Mouse (Mus musculus): ENCODE measurements around the gene Resf1. TPM values are rescaled to one million over a fixed set of nuclear protein-coding genes. Genes with fewer than 3 reads are reported as not detected.
"Not testable (repeated sequence)": the region's sequence is repeated elsewhere in the genome, so short reads cannot be mapped to it uniquely, and the experiment has no call there.

The Resf1 gene
- 34.8 and 41.3 TPM in 2 replicates for polyA plus RNA-seq (2015; fragmentation: Nextera tagmentation; extraction: Ambion mirVana)

GRCm38 (mm10) chr6:149308956-149309932 lies at the start of gene Resf1:
Gene Resf1, plus strand, starts transcription at chr6:149309414.
- 0 out of 2 replicates have a peak, but pooled peaks cover 2% of the 10 kb centered on the region for H3K36me3 ChIP-seq (ENCODE audit: control insufficient read depth, insufficient read depth)
- no peaks in the 10 kb centered on the region for H3K27me3 ChIP-seq (replicated peaks; ENCODE audit: control insufficient read depth, insufficient read depth, low read length)
- ATAC-seq, result peak; percentile 100
- 4% methylated on average over 61 of the region's 61 CpGs for WGBS
- peak within 1 kb of the TSS; percentile 66 for H3K4me2 ChIP-seq (ENCODE audit: low read length)
- H3K9ac ChIP-seq (replicated peaks; ENCODE audit: low read depth, low read length), result peak within 1 kb of the TSS; percentile 99
- no peaks in the 10 kb centered on the region for H3K9me3 ChIP-seq (ENCODE audit: control insufficient read depth, low read length)
- H3K27ac ChIP-seq (ENCODE audit: low read length), result peak within 1 kb of the TSS; percentile 98
- H3K4me1 ChIP-seq (replicated peaks; ENCODE audit: control insufficient read depth, insufficient read depth, low read length), result peaks cover 13% of the 10 kb centered on the region
- H3K4me3 ChIP-seq (replicated peaks; ENCODE audit: low read length), result peak within 1 kb of the TSS; percentile 96

- WGBS, result 72% methylated on average over 3 of the region's 3 CpGs
Measured at GRCm38 (mm10) chr6:149260801-149261239, 48.4 kb upstream of the Resf1 start.

GRCm38 (mm10) chr6:149267951-149268350 lies 41.3 kb upstream of the Resf1 start:
- Histone ChIP-seq H3K9ac (replicated peaks; ENCODE audit: low read depth, low read length) (no peak overlapping the region), H3K9me3 (ENCODE audit: control insufficient read depth, low read length) (no peaks in the 10 kb centered on the region), H3K36me3 (ENCODE audit: control insufficient read depth, insufficient read depth) (no peaks in the 10 kb centered on the region), H3K4me2 (ENCODE audit: low read length) (no peak overlapping the region), H3K4me1 (replicated peaks; ENCODE audit: control insufficient read depth, insufficient read depth, low read length) (no peaks in the 10 kb centered on the region), H3K4me3 (replicated peaks; ENCODE audit: low read length) (no peak overlapping the region), H3K27ac (ENCODE audit: low read length) (no peak overlapping the region), H3K27me3 (replicated peaks; ENCODE audit: control insufficient read depth, insufficient read depth, low read length) (no peaks in the 10 kb centered on the region)
- ATAC-seq, result no peak

More at GRCm38 (mm10) chr6:149260801-149261239, 48.4 kb upstream of the Resf1 start:
- no peak overlapping the region for H3K4me2 ChIP-seq (ENCODE audit: low read length)
- H3K9me3 ChIP-seq (ENCODE audit: control insufficient read depth, low read length), result peaks cover 4% of the 10 kb centered on the region
- ATAC-seq, result no peak
- no peaks in the 10 kb centered on the region for H3K4me1 ChIP-seq (replicated peaks; ENCODE audit: control insufficient read depth, insufficient read depth, low read length)
- no peaks in the 10 kb centered on the region for H3K27me3 ChIP-seq (replicated peaks; ENCODE audit: control insufficient read depth, insufficient read depth, low read length)
- H3K36me3 ChIP-seq (ENCODE audit: control insufficient read depth, insufficient read depth), result no peaks in the 10 kb centered on the region
- no peak overlapping the region for H3K27ac ChIP-seq (ENCODE audit: low read length)
- H3K4me3 ChIP-seq (replicated peaks; ENCODE audit: low read length), result no peak overlapping the region
- H3K9ac ChIP-seq (replicated peaks; ENCODE audit: low read depth, low read length), result no peak overlapping the region

- Histone ChIP-seq H3K4me2 (ENCODE audit: low read length) (no peak overlapping the region), H3K4me3 (replicated peaks; ENCODE audit: low read length) (no peak overlapping the region), H3K9ac (replicated peaks; ENCODE audit: low read depth, low read length) (no peak overlapping the region), H3K4me1 (replicated peaks; ENCODE audit: control insufficient read depth, insufficient read depth, low read length) (no peaks in the 10 kb centered on the region), H3K9me3 (ENCODE audit: control insufficient read depth, low read length) (peaks cover 5% of the 10 kb centered on the region; the same call in 1 of the 2 replicates), H3K27ac (ENCODE audit: low read length) (no peak overlapping the region), H3K27me3 (replicated peaks; ENCODE audit: control insufficient read depth, insufficient read depth, low read length) (no peaks in the 10 kb centered on the region), H3K36me3 (ENCODE audit: control insufficient read depth, insufficient read depth) (no peaks in the 10 kb centered on the region)
- WGBS, result 80% methylated on average over 2 of the region's 2 CpGs
- no peak for ATAC-seq
Measured at GRCm38 (mm10) chr6:149278248-149278731, 30.9 kb upstream of the Resf1 start.

- Histone ChIP-seq H3K36me3 (ENCODE audit: control insufficient read depth, insufficient read depth) (no peaks in the 10 kb centered on the region), H3K27me3 (replicated peaks; ENCODE audit: control insufficient read depth, insufficient read depth, low read length) (no peaks in the 10 kb centered on the region), H3K9ac (replicated peaks; ENCODE audit: low read depth, low read length) (no peak overlapping the region), H3K9me3 (ENCODE audit: control insufficient read depth, low read length) (peaks cover 5% of the 10 kb centered on the region; the same call in 1 of the 2 replicates), H3K4me3 (replicated peaks; ENCODE audit: low read length) (no peak overlapping the region), H3K27ac (ENCODE audit: low read length) (no peak overlapping the region), H3K4me1 (replicated peaks; ENCODE audit: control insufficient read depth, insufficient read depth, low read length) (no peaks in the 10 kb centered on the region), H3K4me2 (ENCODE audit: low read length) (no peak overlapping the region)
- whole genome bisulfite sequencing, result 79% methylated on average over 1 of the region's 1 CpGs
- ATAC-seq, result no peak
Measured at GRCm38 (mm10) chr6:149278866-149279265, 30.3 kb upstream of the Resf1 start.

- Histone ChIP-seq H3K4me3 (replicated peaks; ENCODE audit: low read length) (no peak overlapping the region), H3K9me3 (ENCODE audit: control insufficient read depth, low read length) (peaks cover 5% of the 10 kb centered on the region; the same call in 1 of the 2 replicates), H3K4me1 (replicated peaks; ENCODE audit: control insufficient read depth, insufficient read depth, low read length) (no peaks in the 10 kb centered on the region), H3K27ac (ENCODE audit: low read length) (no peak overlapping the region), H3K27me3 (replicated peaks; ENCODE audit: control insufficient read depth, insufficient read depth, low read length) (no peaks in the 10 kb centered on the region), H3K4me2 (ENCODE audit: low read length) (no peak overlapping the region), H3K9ac (replicated peaks; ENCODE audit: low read depth, low read length) (no peak overlapping the region), H3K36me3 (ENCODE audit: control insufficient read depth, insufficient read depth) (no peaks in the 10 kb centered on the region)
- ATAC-seq, result no peak
Measured at GRCm38 (mm10) chr6:149280511-149280910, 28.7 kb upstream of the Resf1 start.

- H3K27ac ChIP-seq (ENCODE audit: low read length); H3K36me3 ChIP-seq (ENCODE audit: control insufficient read depth, insufficient read depth); H3K9ac ChIP-seq (replicated peaks; ENCODE audit: low read depth, low read length); H3K4me3 ChIP-seq (replicated peaks; ENCODE audit: low read length); ATAC-seq; H3K4me1 ChIP-seq (replicated peaks; ENCODE audit: control insufficient read depth, insufficient read depth, low read length); H3K27me3 ChIP-seq (replicated peaks; ENCODE audit: control insufficient read depth, insufficient read depth, low read length); H3K9me3 ChIP-seq (ENCODE audit: control insufficient read depth, low read length); H3K4me2 ChIP-seq (ENCODE audit: low read length): not testable (repeated sequence)
- 82% methylated on average over 9 of the region's 9 CpGs for WGBS
Measured at GRCm38 (mm10) chr6:149288190-149288589, 21.0 kb upstream of the Resf1 start.

GRCm38 (mm10) chr6:149303231-149303630 lies 6.0 kb upstream of the Resf1 start:
- H3K36me3 ChIP-seq (ENCODE audit: control insufficient read depth, insufficient read depth); ATAC-seq; H3K4me3 ChIP-seq (replicated peaks; ENCODE audit: low read length); H3K9ac ChIP-seq (replicated peaks; ENCODE audit: low read depth, low read length); H3K4me2 ChIP-seq (ENCODE audit: low read length); H3K27ac ChIP-seq (ENCODE audit: low read length); H3K27me3 ChIP-seq (replicated peaks; ENCODE audit: control insufficient read depth, insufficient read depth, low read length); H3K9me3 ChIP-seq (ENCODE audit: control insufficient read depth, low read length); H3K4me1 ChIP-seq (replicated peaks; ENCODE audit: control insufficient read depth, insufficient read depth, low read length): not testable (repeated sequence)

- ATAC-seq, result no peak
- Histone ChIP-seq H3K36me3 (ENCODE audit: control insufficient read depth, insufficient read depth) (no peaks in the 10 kb centered on the region), H3K27me3 (replicated peaks; ENCODE audit: control insufficient read depth, insufficient read depth, low read length) (no peaks in the 10 kb centered on the region), H3K4me3 (replicated peaks; ENCODE audit: low read length) (no peak overlapping the region), H3K9me3 (ENCODE audit: control insufficient read depth, low read length) (no peaks in the 10 kb centered on the region), H3K27ac (ENCODE audit: low read length) (no peak overlapping the region), H3K9ac (replicated peaks; ENCODE audit: low read depth, low read length) (no peak overlapping the region), H3K4me2 (ENCODE audit: low read length) (no peak overlapping the region), H3K4me1 (replicated peaks; ENCODE audit: control insufficient read depth, insufficient read depth, low read length) (peaks cover 13% of the 10 kb centered on the region)
- 91% methylated on average over 2 of the region's 2 CpGs for WGBS
Measured at GRCm38 (mm10) chr6:149307092-149307491, 2.1 kb upstream of the Resf1 start.

Measured in forebrain, embryonic 16.5 days (tissue).